Mouse (Mus musculus) kidney, adult 18-20 months (tissue): ENCODE measurements around the gene Olfr311.

Experiments used
- DNase-seq: peaks from one replicate; pipeline ENCODE4 v3.0.0; 2021

Gene Olfr311

GRCm38 (mm10) chr11:58883756-58884155 lies 44.7 kb downstream of the Olfr311 start:
- DNase-seq: no peak

- DNase-seq: no peak
Measured at GRCm38 (mm10) chr11:58890511-58890910, 51.5 kb downstream of the Olfr311 start.
